Mouse (Mus musculus): ENCODE data around the gene Ddx27.

Gene Ddx27

GRCm38 (mm10) chr2:167081639-167082038 lies 66.6 kb downstream of the Ddx27 start:
- no peak for DNase-seq (ENCODE audit: low spot score in 2 of 2)
